Mouse (Mus musculus): Measurements from ENCODE around the gene Morn1.

Morn1 gene

GRCm38 (mm10) chr4:155158543-155158917 lies 72.2 kb downstream of the Morn1 start:
- DNase-seq (ENCODE audit: low read depth, low spot score), result no peak

GRCm38 (mm10) chr4:155162433-155163319 lies 76.3 kb downstream of the Morn1 start:
- no peak for DNase-seq (ENCODE audit: low read depth, low spot score)

- DNase-seq (ENCODE audit: low read depth, low spot score), result no peak
Observed at GRCm38 (mm10) chr4:155163320-155163651, 76.9 kb downstream of the Morn1 start.

GRCm38 (mm10) chr4:155163685-155164084 lies 77.3 kb downstream of the Morn1 start:
- no peak for DNase-seq (ENCODE audit: low read depth, low spot score)

GRCm38 (mm10) chr4:155164550-155164949 lies 78.2 kb downstream of the Morn1 start:
- DNase-seq (ENCODE audit: low read depth, low spot score), result no peak

GRCm38 (mm10) chr4:155165861-155166260 lies 79.5 kb downstream of the Morn1 start:
- DNase-seq (ENCODE audit: low read depth, low spot score), result no peak

GRCm38 (mm10) chr4:155168835-155169252 lies 82.5 kb downstream of the Morn1 start:
- no peak for DNase-seq (ENCODE audit: low read depth, low spot score)

GRCm38 (mm10) chr4:155170614-155171212 lies 84.3 kb downstream of the Morn1 start:
- no peak for DNase-seq (ENCODE audit: low read depth, low spot score)

- no peak for DNase-seq (ENCODE audit: low read depth, low spot score)
Observed at GRCm38 (mm10) chr4:155171961-155172533, 85.7 kb downstream of the Morn1 start.

- no peak for DNase-seq (ENCODE audit: low read depth, low spot score)
Observed at GRCm38 (mm10) chr4:155172909-155173821, 86.8 kb downstream of the Morn1 start.

GRCm38 (mm10) chr4:155173822-155174785 lies 87.7 kb downstream of the Morn1 start:
- DNase-seq (ENCODE audit: low read depth, low spot score), result no peak

- no peak for DNase-seq (ENCODE audit: low read depth, low spot score)
Observed at GRCm38 (mm10) chr4:155176210-155176609, 89.8 kb downstream of the Morn1 start.

GRCm38 (mm10) chr4:155178274-155178673 lies 91.9 kb downstream of the Morn1 start:
- DNase-seq (ENCODE audit: low read depth, low spot score), result no peak

GRCm38 (mm10) chr4:155178981-155179512 lies 92.7 kb downstream of the Morn1 start:
- DNase-seq (ENCODE audit: low read depth, low spot score), result no peak

GRCm38 (mm10) chr4:155183201-155183600 lies 96.8 kb downstream of the Morn1 start:
- DNase-seq (ENCODE audit: low read depth, low spot score), result no peak

GRCm38 (mm10) chr4:155184248-155185070 lies 98.1 kb downstream of the Morn1 start:
- DNase-seq (ENCODE audit: low read depth, low spot score), result no peak

GRCm38 (mm10) chr4:155185845-155186244 lies 99.5 kb downstream of the Morn1 start:
- DNase-seq (ENCODE audit: low read depth, low spot score), result no peak

- DNase-seq (ENCODE audit: low read depth, low spot score), result no peak
Observed at GRCm38 (mm10) chr4:155187192-155187674, 100.9 kb downstream of the Morn1 start.

GRCm38 (mm10) chr4:155188341-155188740 lies 102.0 kb downstream of the Morn1 start:
- no peak for DNase-seq (ENCODE audit: low read depth, low spot score)

All from retina, adult 2 months (tissue).